Mouse (Mus musculus): ENCODE measurements around the gene Scgb2b12. TPM values are rescaled to one million over a fixed set of nuclear protein-coding genes. Genes with fewer than 3 reads are reported as not detected.
"Not testable (repeated sequence)": the region's sequence is repeated elsewhere in the genome, so short reads cannot be mapped to it uniquely, and the experiment has no call there.

The Scgb2b12 gene
- not detected for total RNA-seq (2021)
- not detected in 2 replicates for polyA plus RNA-seq (2012; rRNA removed)
- long read RNA-seq = 0 reads

DNA sequence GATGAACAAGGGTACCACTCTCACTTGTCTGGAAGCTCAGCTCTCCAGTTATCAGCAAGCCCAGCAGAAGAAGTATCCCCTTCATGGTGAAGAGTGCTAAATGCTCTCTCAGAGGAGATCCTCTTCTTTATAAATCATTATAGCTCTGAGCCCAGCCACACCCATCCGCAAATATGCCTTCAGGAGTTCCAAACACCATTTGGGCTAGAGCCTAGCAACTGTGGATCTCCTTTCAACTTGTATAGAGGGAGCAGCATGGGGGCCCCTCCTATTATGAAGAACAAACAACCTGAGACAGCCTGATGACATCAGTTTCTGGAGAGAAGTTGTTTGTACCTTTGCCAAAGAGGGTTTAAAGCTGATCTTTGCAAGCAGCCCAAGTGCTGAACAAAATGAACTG, at the start of gene Scgb2b12:
Gene Scgb2b12, minus strand, starts transcription at position 101 of the 400 bp plus-strand sequence.
- H3K27me3 ChIP-seq (ENCODE audit: control insufficient read depth, insufficient read depth, low read length); DNase-seq; H3K4me3 ChIP-seq; intact Hi-C loops (cut with DNase I); H3K36me3 ChIP-seq (ENCODE audit: control insufficient read depth, insufficient read depth, low read length); H3K9ac ChIP-seq (ENCODE audit: low read depth, low read length); H3K4me1 ChIP-seq (ENCODE audit: control insufficient read depth, insufficient read depth, low read length); H3K79me2 ChIP-seq (replicated peaks; ENCODE audit: control insufficient read depth, insufficient read depth, low read length); H3K27ac ChIP-seq: not testable (repeated sequence)
- 64% methylated on average over 1 of the region's 1 CpGs for WGBS

- intact Hi-C loops (cut with DNase I); DNase-seq: not testable (repeated sequence)
- 42% methylated on average over 3 of the region's 3 CpGs for WGBS
These were observed 6.8 kb upstream of the Scgb2b12 start, which contains the start of gene Scgb1b12 for GRCm38 (mm10) chr7:32333882-32334281. TSS of gene Scgb1b12 (plus strand) at chr7:32334182.

More at GRCm38 (mm10) chr7:32333882-32334281, 6.8 kb upstream of the Scgb2b12 start, which contains the start of gene Scgb1b12:
- H3K4me3 ChIP-seq; H3K27me3 ChIP-seq (ENCODE audit: control insufficient read depth, insufficient read depth, low read length); H3K4me1 ChIP-seq (ENCODE audit: control insufficient read depth, insufficient read depth, low read length); H3K36me3 ChIP-seq (ENCODE audit: control insufficient read depth, insufficient read depth, low read length); H3K79me2 ChIP-seq (replicated peaks; ENCODE audit: control insufficient read depth, insufficient read depth, low read length); H3K9ac ChIP-seq (ENCODE audit: low read depth, low read length); H3K27ac ChIP-seq: not testable (repeated sequence)

Other genes with a start within 250 kb of the Scgb2b12 start
- gene Scgb1b10, start 226.4 kb downstream of the Scgb2b12 start, total RNA-seq (2021) = not detected
- gene Scgb1b10, start 226.4 kb downstream of the Scgb2b12 start, polyA plus RNA-seq (2012; rRNA removed) = not detected in 2 replicates
- gene Scgb2b11, start 116.1 kb downstream of the Scgb2b12 start, total RNA-seq (2021) = not detected
- gene Scgb2b11, start 116.1 kb downstream of the Scgb2b12 start, polyA plus RNA-seq (2012; rRNA removed) = not detected in 2 replicates
- not detected for gene Scgb1b11, start 104.4 kb downstream of the Scgb2b12 start, total RNA-seq (2021)
- not detected in 2 replicates for gene Scgb1b11, start 104.4 kb downstream of the Scgb2b12 start, polyA plus RNA-seq (2012; rRNA removed)
- gene Scgb1b12, start 6.9 kb upstream of the Scgb2b12 start, total RNA-seq (2021) = not detected
- gene Scgb1b12, start 6.9 kb upstream of the Scgb2b12 start, polyA plus RNA-seq (2012; rRNA removed) = not detected in 2 replicates
- gene Scgb1b29, start 114.3 kb upstream of the Scgb2b12 start, total RNA-seq (2021) = not detected
- gene Scgb1b29, start 114.3 kb upstream of the Scgb2b12 start, polyA plus RNA-seq (2012; rRNA removed) = not detected in 2 replicates